Mouse (Mus musculus) cerebellum, adult 18-20 months (tissue): ENCODE data around the gene Ola1.

Experiments
- DNase-seq, 2 experiments: peaks; one replicate each; pipeline ENCODE4 v3.0.0; 2021

Ola1 gene

GRCm38 (mm10) chr2:73143732-73144131 is 75.0 kb downstream of the Ola1 start:
- DNase-seq: no peak

- no peak for DNase-seq
These were observed 75.8 kb downstream of the Ola1 start for GRCm38 (mm10) chr2:73142832-73143470.

DNA sequence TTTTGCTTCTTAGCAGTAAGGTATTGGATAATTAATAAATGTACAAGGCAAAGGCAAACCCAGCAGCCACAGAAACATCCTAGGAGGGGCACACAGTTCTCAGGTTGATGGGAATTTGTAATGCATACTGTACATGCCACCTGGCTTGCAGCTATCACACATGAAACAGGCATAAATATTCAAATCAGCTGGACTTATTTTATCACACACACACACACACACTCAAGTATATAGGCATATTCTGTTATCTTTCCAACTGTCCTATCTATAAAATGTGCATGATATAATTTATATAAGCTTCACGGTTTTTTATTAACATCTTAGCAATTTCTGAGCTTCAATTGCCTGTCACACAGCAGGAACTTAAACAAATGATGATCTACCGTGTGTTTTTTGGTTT is 85.8 kb downstream of the Ola1 start:
- DNase-seq: no peak

- no peak for DNase-seq
These were observed 91.0 kb downstream of the Ola1 start for GRCm38 (mm10) chr2:73127686-73128085.

DNA sequence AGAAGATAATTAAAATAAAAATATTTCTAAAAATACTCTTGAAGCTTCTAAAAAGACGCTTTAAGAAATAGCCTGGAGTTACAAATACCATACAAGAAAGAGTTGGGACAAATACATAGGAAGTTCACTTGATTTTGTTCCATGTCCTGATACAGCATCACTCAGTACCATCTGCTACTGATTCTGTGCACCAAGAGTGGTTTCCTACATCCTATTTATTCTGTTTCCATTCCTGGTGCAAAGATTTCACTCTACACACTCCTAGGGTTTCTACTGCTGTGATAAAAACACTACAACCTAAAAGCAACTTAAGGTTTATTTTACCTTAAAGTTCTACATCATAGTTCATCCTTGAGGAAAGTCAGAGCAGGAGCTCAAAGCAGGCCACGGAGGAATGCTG is 99.9 kb downstream of the Ola1 start:
- no peak for DNase-seq

DNA sequence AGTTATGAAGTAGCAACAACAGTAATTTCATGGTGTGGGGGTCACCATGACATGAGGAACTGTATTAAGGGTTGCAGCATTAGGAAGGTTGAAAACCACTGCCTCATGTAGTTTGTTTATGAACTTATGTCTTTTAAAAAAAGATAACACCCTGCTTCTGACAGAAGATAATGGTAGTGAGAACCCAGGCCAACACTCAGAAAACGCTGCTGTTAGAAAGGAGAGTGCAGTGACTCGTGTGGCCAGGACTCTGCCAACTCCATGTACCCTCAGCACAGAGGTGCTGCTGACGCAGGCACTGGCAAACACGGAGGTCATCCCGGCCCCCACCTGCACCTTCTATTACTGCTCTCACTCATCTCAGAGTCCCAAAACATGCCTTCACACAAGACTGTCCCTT is 111.6 kb downstream of the Ola1 start:
- DNase-seq: no peak

DNA sequence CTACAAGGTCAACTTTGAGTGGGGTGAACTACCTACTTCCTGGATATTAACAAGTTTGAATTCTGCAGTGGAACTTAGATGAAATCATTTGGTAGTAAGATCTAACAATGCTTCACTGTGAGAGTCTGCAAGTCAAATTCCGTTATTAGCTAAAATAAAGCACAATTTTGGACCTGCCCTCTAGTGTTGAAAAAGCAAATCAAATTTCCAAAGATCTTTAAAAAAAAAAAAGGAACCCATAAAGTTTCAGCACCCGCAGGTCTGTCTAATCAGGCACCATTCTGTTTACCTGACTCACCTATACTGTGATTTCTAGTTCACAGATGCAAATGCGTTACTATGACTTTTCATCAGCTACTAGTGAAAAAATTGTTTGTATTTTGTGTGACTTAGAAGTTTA is 122.2 kb downstream of the Ola1 start:
- no peak for DNase-seq

GRCm38 (mm10) chr2:73095300-73095699 is 123.4 kb downstream of the Ola1 start:
- DNase-seq: no peak

DNA sequence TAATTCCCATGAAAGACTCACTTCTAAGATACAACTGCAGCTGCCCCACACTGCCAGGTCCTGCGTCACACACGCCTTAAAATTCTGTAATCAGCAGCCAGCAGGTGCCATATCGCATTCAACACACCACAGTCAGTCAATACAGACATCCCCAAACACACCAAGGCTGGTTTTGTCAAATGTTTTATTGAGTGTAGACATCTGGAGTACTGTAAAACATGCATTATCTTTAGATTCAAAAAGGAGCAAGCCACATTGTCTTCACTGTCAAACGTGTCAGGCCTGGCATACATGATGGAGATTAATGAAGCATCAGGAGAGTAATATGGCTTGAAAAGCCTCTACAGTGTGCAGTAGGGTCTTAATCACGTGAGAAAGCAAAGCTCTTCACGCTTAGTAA is 125.7 kb downstream of the Ola1 start:
- no peak for DNase-seq

- no peak for DNase-seq
These were observed 127.4 kb downstream of the Ola1 start for GRCm38 (mm10) chr2:73091302-73091701.

DNA sequence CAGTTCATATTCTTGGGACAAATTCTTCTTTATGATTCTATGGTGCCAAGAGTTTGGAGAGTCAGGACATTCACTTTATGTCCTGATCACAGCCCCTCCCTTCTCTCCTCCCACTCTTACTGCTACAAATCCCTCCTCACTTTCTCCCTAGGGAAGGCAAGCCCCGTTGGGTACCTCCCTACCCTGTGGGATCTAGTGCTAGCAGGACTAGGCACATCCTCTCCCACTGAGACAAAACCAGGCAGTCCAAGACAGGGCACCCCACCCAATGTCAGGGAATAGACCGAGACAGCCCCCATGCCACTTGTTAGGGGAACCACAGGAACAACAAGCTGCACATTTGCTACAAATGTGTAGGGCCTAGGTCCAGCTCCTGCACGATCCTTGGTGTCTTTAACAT is 131.1 kb downstream of the Ola1 start:
- DNase-seq: no peak

DNA sequence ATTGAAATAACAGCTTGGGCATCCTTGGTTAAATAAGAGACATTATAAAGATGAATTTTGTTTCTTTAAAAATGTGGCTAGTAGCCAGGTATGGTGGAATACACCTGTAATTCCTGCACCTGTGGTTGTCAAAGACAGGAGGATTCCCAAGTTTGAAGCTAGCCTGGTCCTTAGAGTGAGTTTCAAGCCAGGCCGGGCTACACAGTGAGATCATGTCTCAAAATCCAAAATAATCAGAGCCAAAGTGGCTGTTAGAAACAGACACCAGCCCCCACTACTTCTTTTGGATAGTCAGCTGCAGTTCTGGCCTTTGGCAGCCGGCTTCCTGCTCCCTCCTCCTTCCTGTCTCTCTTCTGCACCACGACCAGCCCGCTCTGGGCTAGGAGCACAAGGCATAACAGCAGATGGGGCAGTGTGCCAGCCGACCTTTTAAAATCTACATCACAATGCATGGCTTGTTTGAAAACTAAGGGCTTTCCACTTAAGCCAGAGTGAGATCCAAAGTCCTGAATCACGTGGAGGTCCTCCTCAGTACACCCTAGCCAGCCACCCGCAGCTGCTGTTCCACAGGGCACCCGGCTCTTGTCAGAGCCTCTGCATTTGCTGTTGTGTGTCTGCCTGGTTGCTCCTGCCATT is 132.9 kb downstream of the Ola1 start:
- peak; percentile 5 to 6 for DNase-seq

DNA sequence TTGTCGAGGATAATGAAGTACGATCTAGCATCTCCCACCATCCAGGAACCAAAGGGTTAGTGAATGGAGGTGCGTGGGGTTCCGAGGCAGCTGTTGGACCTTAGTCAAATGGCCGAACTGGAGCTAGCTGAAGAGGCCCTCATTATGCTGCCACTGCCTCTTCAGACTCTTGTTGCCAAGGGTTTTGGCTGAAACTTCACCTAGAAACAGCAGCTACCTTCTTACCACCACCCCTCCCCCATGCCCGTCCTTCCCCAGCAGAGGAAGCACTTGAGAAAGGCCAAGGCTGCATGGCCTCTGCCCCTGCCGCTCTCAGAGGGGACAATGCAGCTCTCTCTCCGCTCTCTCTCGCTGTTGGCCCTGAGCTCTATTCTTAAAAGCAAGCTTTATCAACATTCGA is 136.2 kb downstream of the Ola1 start:
- peak in 1 of 2 experiments; percentile 6 for DNase-seq

- no peak for DNase-seq
These were observed 136.9 kb downstream of the Ola1 start for GRCm38 (mm10) chr2:73081861-73082260.

DNA sequence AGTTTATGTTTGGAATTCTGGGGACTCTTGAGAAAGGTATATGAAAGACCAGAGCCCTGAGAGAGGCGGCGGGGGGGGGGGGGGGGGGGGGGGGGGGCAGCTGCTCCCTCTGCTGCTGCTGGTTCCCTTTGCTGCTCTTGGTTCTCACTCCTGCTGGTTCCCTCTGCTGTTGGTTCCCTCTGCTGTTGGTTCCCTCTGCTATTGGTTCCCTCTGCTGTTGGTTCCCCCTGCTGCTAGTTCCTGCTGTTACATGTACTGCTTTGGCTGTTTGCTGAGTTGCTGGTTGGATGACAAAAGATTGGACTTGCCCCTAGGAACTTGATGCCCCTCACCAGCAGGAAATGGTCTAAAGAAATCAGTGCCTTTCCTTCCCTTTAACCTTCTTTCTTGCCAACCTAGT is 138.6 kb downstream of the Ola1 start:
- no peak for DNase-seq

GRCm38 (mm10) chr2:73079311-73079710 is 139.4 kb downstream of the Ola1 start:
- no peak for DNase-seq

- DNase-seq: no peak
These were observed 144.8 kb downstream of the Ola1 start for GRCm38 (mm10) chr2:73073811-73074472.

DNA sequence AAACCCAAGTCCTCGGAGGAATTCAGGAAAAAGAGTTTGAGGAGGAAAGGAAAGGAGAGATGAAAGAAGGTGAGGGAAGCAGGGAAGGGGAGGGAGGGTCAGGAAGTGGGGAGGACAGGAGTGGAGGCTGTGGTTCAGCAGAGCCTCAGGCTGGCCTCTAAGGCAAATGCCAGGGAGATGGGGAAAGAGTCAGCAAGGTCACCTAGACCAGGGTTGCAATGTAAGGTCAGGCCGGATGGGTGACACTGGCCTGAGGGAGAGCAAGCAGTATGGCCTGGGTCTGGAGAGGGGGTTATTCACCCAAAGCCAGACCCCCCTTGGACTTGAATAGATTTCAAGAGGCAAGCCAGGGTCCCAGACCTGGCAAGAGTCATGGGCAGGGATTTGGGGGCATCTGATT is 147.5 kb downstream of the Ola1 start:
- no peak for DNase-seq

GRCm38 (mm10) chr2:73070449-73071076 is 148.2 kb downstream of the Ola1 start:
- no peak for DNase-seq

- no peak for DNase-seq
These were observed 149.4 kb downstream of the Ola1 start for GRCm38 (mm10) chr2:73069223-73069825.

- DNase-seq: peak in 1 of 2 experiments; percentile 5
These were observed 152.2 kb downstream of the Ola1 start for GRCm38 (mm10) chr2:73066307-73067167.

DNA sequence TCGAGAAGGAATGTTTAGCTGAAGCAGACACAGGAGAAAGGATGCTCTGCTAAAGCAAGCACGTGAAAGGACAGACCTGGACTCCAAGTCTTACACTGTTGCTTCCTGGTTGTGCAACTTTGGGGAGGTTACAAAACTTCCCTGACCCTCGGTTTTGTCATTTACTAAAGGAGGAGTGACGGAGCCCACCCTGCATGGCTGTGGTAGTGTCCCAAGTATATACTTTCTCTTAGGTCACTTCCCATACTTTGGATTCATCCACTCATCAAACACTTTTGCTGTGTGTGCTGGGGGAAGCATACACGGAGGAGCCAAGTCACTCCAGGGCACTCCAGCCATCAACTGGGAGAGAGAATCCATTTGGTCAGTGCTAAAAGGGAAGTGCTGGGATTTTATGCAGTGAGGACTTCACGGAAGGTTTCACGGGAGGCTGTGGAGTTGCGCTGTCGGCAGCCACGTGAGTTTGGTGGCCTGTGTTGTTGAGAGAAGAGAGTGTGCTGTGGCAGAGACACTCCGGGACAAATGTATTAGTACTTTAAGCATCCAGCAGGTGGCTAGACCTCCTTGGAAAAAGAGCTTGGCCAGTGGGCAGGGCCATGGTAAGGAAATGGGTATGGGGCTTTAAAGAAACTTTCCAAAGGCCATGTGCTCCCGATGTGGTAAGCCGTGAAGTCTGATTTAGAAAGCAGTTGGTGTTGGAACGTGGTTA is 154.7 kb downstream of the Ola1 start:
- no peak for DNase-seq
